Mouse (Mus musculus): ENCODE measurements around the gene Zmiz1. TPM values are rescaled to one million over a fixed set of nuclear protein-coding genes. Genes with fewer than 3 reads are reported as not detected.
A peak's percentile ranks its signal among the peaks of the same experiment; 100 is the strongest.

The Zmiz1 gene
- polyA plus RNA-seq, 1 experiment from 2014 or later = 91.0 TPM

DNA sequence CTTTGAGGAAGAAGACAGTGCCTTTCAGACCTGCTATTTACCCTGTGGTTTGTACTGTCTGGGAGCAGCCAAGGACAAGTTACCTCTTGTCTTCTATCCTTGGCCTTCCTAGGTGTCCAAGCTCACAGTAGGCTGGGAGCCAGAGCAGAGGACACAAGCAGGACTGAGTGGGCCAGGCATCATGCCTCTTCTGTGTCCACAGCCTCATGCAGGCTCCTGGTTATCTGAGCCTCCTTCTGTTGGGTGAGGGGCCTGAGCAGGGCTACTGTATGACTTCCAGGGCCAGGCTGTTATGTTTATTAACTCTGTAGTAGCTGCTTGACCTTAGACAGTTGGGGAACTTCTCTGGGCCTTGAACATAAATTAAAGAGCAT, 75.4 kb downstream of the Zmiz1 start:
- H3K4me3 ChIP-seq (replicated peaks; ENCODE audit: low read depth, low read length) = no peak overlapping the region
- DNase-seq (no peak), ATAC-seq (ENCODE audit: low FRiP score, low TSS enrichment) (no peak)
- H3K4me2 ChIP-seq (ENCODE audit: low read length) = no peak overlapping the region
- H3K27ac ChIP-seq (replicated peaks; ENCODE audit: low read depth, low read length) = 0 out of 2 replicates have a peak overlapping the region, but pooled peaks have one; percentile 13
- no peak overlapping the region for H3K9ac ChIP-seq (replicated peaks; ENCODE audit: low read length)
- peaks cover 35% of the 10 kb centered on the region for H3K36me3 ChIP-seq (ENCODE audit: control insufficient read depth, insufficient read depth, low read length)
- no peaks in the 10 kb centered on the region for H3K9me3 ChIP-seq (ENCODE audit: control insufficient read depth, low read length)
- H3K27me3 ChIP-seq (ENCODE audit: control insufficient read depth, insufficient read depth, low read length) = no peaks in the 10 kb centered on the region
- 0 out of 2 replicates have a peak, but pooled peaks cover 3% of the 10 kb centered on the region for H3K4me1 ChIP-seq (ENCODE audit: control insufficient read depth, insufficient read depth, low read length)

DNA sequence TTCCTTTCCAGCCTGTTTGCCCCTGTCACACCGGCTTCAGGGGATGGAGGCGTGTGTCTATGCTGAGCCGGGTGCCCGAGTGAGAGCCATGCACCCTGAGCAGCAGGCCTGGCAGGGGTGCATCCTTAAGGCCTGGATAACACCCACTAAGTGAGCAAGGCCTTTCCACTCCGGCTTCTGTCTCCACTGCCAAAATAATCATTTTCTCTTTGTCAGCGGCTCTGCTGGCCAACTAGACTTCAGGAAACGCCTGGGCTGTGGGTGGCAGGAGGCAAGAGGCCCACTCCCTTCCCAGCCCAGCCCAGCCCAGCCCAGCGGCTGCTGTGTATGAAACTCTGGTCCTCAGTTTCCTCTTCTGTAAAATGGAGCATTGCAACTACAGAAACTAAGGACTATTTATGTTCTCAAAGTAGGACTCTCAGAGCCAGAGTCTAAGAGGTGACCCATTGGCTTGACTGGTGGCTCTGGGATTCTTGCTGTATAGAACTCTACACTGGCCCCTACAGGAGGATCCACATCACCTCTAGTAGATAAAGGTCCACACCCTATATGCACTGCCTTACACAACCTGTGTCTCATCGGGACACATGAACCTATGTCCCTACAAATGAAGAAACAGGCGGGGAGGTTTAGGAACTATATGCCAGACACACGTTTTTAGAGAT, 76.1 kb downstream of the Zmiz1 start:
- ATAC-seq (ENCODE audit: low FRiP score, low TSS enrichment) (no peak), DNase-seq (no peak)
- H3K9ac ChIP-seq (replicated peaks; ENCODE audit: low read length) = no peak overlapping the region
- H3K9me3 ChIP-seq (ENCODE audit: control insufficient read depth, low read length) = no peaks in the 10 kb centered on the region
- WGBS = 89% methylated on average over 11 of the region's 11 CpGs
- peaks cover 41% of the 10 kb centered on the region for H3K36me3 ChIP-seq (ENCODE audit: control insufficient read depth, insufficient read depth, low read length)
- H3K27ac ChIP-seq (replicated peaks; ENCODE audit: low read depth, low read length) = no peak overlapping the region
- no peaks in the 10 kb centered on the region for H3K27me3 ChIP-seq (ENCODE audit: control insufficient read depth, insufficient read depth, low read length)
- H3K4me2 ChIP-seq (ENCODE audit: low read length) = no peak overlapping the region
- no peak overlapping the region for H3K4me3 ChIP-seq (replicated peaks; ENCODE audit: low read depth, low read length)
- H3K4me1 ChIP-seq (ENCODE audit: control insufficient read depth, insufficient read depth, low read length) = peaks cover 6% of the 10 kb centered on the region; the same call in 1 of the 2 replicates

DNA sequence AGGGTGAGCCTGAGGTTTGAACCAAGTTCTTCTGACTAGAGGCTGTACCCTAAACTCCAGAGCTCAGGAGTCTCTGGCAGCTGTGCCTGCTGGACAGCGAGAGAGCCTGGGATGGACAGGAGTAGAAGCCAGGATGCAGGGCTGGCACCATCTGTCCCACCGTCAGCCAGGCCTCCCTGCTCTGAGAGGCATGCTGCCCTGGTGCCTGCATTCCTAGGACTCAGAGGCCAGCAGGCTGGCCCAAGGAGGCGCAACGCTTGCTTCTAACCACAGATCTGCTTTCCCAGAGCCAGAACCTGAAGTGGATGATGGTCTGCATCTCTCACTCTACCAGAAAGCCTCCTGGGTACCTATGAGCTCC, 76.6 kb downstream of the Zmiz1 start:
- DNase-seq (no peak), ATAC-seq (ENCODE audit: low FRiP score, low TSS enrichment) (no peak)
- no peaks in the 10 kb centered on the region for H3K27me3 ChIP-seq (ENCODE audit: control insufficient read depth, insufficient read depth, low read length)
- 78% methylated on average over 4 of the region's 4 CpGs for WGBS
- no peak overlapping the region for H3K9ac ChIP-seq (replicated peaks; ENCODE audit: low read length)
- H3K27ac ChIP-seq (replicated peaks; ENCODE audit: low read depth, low read length) = peak overlapping the region; percentile 41; the same call in 1 of the 2 replicates
- no peaks in the 10 kb centered on the region for H3K9me3 ChIP-seq (ENCODE audit: control insufficient read depth, low read length)
- peaks cover 5% of the 10 kb centered on the region; the same call in 1 of the 2 replicates for H3K4me1 ChIP-seq (ENCODE audit: control insufficient read depth, insufficient read depth, low read length)
- H3K36me3 ChIP-seq (ENCODE audit: control insufficient read depth, insufficient read depth, low read length) = peaks cover 44% of the 10 kb centered on the region
- no peak overlapping the region for H3K4me3 ChIP-seq (replicated peaks; ENCODE audit: low read depth, low read length)
- no peak overlapping the region for H3K4me2 ChIP-seq (ENCODE audit: low read length)

DNA sequence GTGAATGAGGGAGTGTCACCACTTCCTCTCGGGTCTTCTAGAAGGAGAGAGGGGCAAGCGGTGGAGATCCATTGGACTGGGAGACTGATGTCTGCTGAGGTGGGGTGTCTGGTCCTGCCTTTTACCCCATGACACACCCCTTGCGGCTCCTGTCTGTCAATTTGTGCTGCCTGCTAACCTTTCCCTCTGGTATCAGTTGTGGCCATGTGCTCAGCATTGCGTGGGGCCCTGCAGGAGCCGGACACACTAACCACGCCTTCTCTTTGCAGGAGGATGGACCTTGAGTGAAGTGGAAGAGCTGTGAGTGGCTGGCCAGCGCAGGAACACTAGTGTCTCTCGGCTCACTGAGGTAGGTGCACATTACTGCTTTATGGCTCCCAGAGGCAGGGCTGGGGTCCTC, 77.5 kb downstream of the Zmiz1 start:
- H3K36me3 ChIP-seq (ENCODE audit: control insufficient read depth, insufficient read depth, low read length) = peaks cover 52% of the 10 kb centered on the region
- H3K27me3 ChIP-seq (ENCODE audit: control insufficient read depth, insufficient read depth, low read length) = no peaks in the 10 kb centered on the region
- 94% methylated on average over 8 of the region's 8 CpGs for WGBS
- ATAC-seq (ENCODE audit: low FRiP score, low TSS enrichment) = no peak
- no peaks in the 10 kb centered on the region for H3K9me3 ChIP-seq (ENCODE audit: control insufficient read depth, low read length)
- H3K4me1 ChIP-seq (ENCODE audit: control insufficient read depth, insufficient read depth, low read length) = peaks cover 3% of the 10 kb centered on the region; the same call in 1 of the 2 replicates
- no peak overlapping the region for H3K27ac ChIP-seq (replicated peaks; ENCODE audit: low read depth, low read length)
- DNase-seq = no peak
- no peak overlapping the region for H3K4me2 ChIP-seq (ENCODE audit: low read length)
- no peak overlapping the region for H3K4me3 ChIP-seq (replicated peaks; ENCODE audit: low read depth, low read length)
- H3K9ac ChIP-seq (replicated peaks; ENCODE audit: low read length) = no peak overlapping the region

DNA sequence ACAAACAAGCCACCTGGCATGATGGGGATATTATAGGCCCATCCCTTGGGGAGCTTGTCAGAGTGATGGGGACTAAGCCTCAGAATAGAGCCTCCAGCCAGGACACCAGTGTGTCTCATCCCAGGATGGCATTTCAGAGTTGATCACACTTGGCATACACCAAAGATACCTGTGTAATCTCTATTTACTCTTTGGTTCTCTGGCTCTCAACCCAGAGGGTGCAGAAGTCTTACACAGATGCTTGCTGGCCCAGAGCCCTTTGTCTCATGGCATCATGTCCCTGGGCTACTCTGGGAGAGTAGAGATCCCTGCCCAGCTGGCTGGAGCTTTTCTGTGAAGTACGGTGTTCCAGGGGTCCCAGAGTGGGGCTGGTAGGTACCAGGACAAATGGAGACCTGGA, 78.4 kb downstream of the Zmiz1 start:
- 89% methylated on average over 1 of the region's 1 CpGs for WGBS
- DNase-seq (no peak), ATAC-seq (ENCODE audit: low FRiP score, low TSS enrichment) (no peak)
- Histone ChIP-seq H3K4me2 (ENCODE audit: low read length) (no peak overlapping the region), H3K4me3 (replicated peaks; ENCODE audit: low read depth, low read length) (no peak overlapping the region), H3K36me3 (ENCODE audit: control insufficient read depth, insufficient read depth, low read length) (peaks cover 52% of the 10 kb centered on the region), H3K4me1 (ENCODE audit: control insufficient read depth, insufficient read depth, low read length) (peaks cover 3% of the 10 kb centered on the region; the same call in 1 of the 2 replicates), H3K9me3 (ENCODE audit: control insufficient read depth, low read length) (no peaks in the 10 kb centered on the region), H3K27me3 (ENCODE audit: control insufficient read depth, insufficient read depth, low read length) (no peaks in the 10 kb centered on the region), H3K9ac (replicated peaks; ENCODE audit: low read length) (no peak overlapping the region), H3K27ac (replicated peaks; ENCODE audit: low read depth, low read length) (no peak overlapping the region)

DNA sequence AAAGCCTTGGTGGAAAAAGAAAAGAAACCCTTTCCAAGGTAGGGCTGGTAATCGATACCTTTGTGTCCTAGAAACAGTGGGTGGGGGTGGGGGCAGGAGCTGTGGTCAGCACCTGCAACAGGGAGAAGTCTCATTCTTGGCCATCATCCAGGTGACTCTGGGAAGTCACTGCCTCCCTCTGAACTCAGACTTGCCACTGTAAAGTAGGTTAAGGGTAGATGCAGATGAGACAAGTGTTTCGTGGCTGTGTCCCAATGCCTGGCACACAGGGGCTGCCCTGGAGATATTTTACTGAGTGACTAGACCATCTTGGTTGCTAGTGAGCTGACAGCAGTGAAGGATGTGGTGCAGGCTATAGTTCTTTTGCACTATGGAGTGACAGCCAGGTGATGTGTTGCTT, 79.5 kb downstream of the Zmiz1 start:
- DNase-seq (no peak), ATAC-seq (ENCODE audit: low FRiP score, low TSS enrichment) (no peak)
- no peak overlapping the region for H3K4me2 ChIP-seq (ENCODE audit: low read length)
- no peaks in the 10 kb centered on the region for H3K27me3 ChIP-seq (ENCODE audit: control insufficient read depth, insufficient read depth, low read length)
- H3K9ac ChIP-seq (replicated peaks; ENCODE audit: low read length) = no peak overlapping the region
- H3K36me3 ChIP-seq (ENCODE audit: control insufficient read depth, insufficient read depth, low read length) = peaks cover 52% of the 10 kb centered on the region
- no peak overlapping the region for H3K27ac ChIP-seq (replicated peaks; ENCODE audit: low read depth, low read length)
- H3K4me1 ChIP-seq (ENCODE audit: control insufficient read depth, insufficient read depth, low read length) = peaks cover 3% of the 10 kb centered on the region; the same call in 1 of the 2 replicates
- no peaks in the 10 kb centered on the region for H3K9me3 ChIP-seq (ENCODE audit: control insufficient read depth, low read length)
- WGBS = 94% methylated on average over 2 of the region's 2 CpGs
- H3K4me3 ChIP-seq (replicated peaks; ENCODE audit: low read depth, low read length) = no peak overlapping the region

DNA sequence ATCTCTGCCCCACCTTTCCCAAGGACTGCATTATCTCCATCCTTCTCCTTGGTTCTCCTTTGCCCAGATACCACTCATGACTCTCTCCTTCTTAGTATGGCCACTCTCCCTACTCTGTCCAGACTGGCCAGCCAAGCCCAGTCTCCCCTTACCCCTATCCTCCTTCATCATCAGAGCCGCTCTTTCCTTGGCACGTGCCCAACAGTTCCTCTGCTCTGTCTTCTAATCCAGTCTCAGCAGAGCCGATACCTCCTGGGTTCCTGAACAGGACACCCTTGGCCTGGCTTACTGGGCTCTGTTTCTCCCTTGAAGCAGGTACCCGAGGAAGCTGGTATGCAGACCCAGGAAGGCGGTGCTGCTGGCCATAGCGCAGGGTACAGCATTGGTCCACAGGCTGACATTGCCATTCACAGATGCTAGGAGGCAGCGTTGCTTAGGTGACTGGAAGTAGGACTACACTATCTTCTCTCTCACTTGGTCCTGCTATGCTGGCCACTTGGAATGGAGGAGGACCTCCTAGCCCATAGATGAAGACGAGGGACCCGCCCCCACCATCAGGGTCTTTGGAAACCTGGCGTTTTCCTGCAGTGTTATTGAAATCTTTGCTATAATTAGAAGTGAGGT, 80.6 kb downstream of the Zmiz1 start:
- Histone ChIP-seq H3K4me1 (ENCODE audit: control insufficient read depth, insufficient read depth, low read length) (peaks cover 3% of the 10 kb centered on the region; the same call in 1 of the 2 replicates), H3K4me3 (replicated peaks; ENCODE audit: low read depth, low read length) (no peak overlapping the region), H3K27me3 (ENCODE audit: control insufficient read depth, insufficient read depth, low read length) (no peaks in the 10 kb centered on the region), H3K36me3 (ENCODE audit: control insufficient read depth, insufficient read depth, low read length) (peaks cover 53% of the 10 kb centered on the region), H3K4me2 (ENCODE audit: low read length) (no peak overlapping the region), H3K9me3 (ENCODE audit: control insufficient read depth, low read length) (no peaks in the 10 kb centered on the region), H3K9ac (replicated peaks; ENCODE audit: low read length) (no peak overlapping the region), H3K27ac (replicated peaks; ENCODE audit: low read depth, low read length) (0 out of 2 replicates have a peak overlapping the region, but pooled peaks have one; percentile 6)
- DNase-seq (no peak), ATAC-seq (ENCODE audit: low FRiP score, low TSS enrichment) (no peak)
- WGBS = 81% methylated on average over 10 of the region's 10 CpGs

DNA sequence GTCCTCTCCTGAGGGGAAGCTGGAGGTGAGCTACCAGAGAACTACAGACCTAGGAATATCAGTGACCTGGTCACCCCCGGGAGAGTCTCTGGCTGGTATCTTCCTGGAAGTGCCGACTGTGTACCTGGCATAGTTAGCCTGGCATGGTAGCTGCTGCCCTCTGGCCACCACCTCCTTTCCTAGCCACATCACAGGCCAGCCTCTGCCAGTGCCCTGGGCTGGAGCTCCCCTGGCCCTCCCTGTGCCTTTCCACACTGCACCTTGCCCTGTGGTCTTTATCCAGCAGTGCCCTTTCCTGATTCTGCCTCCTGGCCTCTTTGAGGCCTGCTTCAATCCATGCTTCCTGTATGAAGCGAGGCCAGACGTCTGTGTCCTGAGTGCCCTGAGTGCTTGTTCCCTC, 81.2 kb downstream of the Zmiz1 start:
- Histone ChIP-seq H3K4me3 (replicated peaks; ENCODE audit: low read depth, low read length) (no peak overlapping the region), H3K27me3 (ENCODE audit: control insufficient read depth, insufficient read depth, low read length) (no peaks in the 10 kb centered on the region), H3K36me3 (ENCODE audit: control insufficient read depth, insufficient read depth, low read length) (peaks cover 55% of the 10 kb centered on the region), H3K9me3 (ENCODE audit: control insufficient read depth, low read length) (no peaks in the 10 kb centered on the region), H3K27ac (replicated peaks; ENCODE audit: low read depth, low read length) (peak overlapping the region; percentile 60), H3K9ac (replicated peaks; ENCODE audit: low read length) (no peak overlapping the region), H3K4me1 (ENCODE audit: control insufficient read depth, insufficient read depth, low read length) (peaks cover 3% of the 10 kb centered on the region; the same call in 1 of the 2 replicates), H3K4me2 (ENCODE audit: low read length) (no peak overlapping the region)
- DNase-seq = no peak
- 85% methylated on average over 4 of the region's 4 CpGs for WGBS
- no peak for ATAC-seq (ENCODE audit: low FRiP score, low TSS enrichment)

DNA sequence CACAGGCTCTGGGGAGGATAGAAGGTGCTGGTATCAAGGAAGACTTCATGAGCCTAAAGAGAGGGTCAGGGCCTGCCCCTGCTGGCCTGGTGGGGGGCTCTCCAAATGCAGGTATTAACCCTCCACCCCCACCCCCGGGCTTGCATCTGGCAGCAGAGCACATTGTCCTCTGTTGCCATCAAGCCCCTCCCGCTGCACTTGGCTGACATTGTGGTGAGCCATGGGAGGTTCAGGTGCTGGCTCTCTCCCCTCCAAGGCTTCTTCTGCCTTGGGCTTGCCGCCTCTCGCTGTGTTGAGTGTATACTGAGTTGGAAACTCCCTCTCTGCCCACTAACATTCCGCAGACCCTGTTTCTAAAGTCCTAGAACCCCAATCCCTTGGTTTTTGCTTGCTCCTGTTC, 82.2 kb downstream of the Zmiz1 start:
- DNase-seq = no peak
- Histone ChIP-seq H3K27me3 (ENCODE audit: control insufficient read depth, insufficient read depth, low read length) (no peaks in the 10 kb centered on the region), H3K4me2 (ENCODE audit: low read length) (no peak overlapping the region), H3K4me3 (replicated peaks; ENCODE audit: low read depth, low read length) (no peak overlapping the region), H3K4me1 (ENCODE audit: control insufficient read depth, insufficient read depth, low read length) (peaks cover 3% of the 10 kb centered on the region; the same call in 1 of the 2 replicates), H3K9ac (replicated peaks; ENCODE audit: low read length) (no peak overlapping the region), H3K9me3 (ENCODE audit: control insufficient read depth, low read length) (no peaks in the 10 kb centered on the region), H3K27ac (replicated peaks; ENCODE audit: low read depth, low read length) (no peak overlapping the region), H3K36me3 (ENCODE audit: control insufficient read depth, insufficient read depth, low read length) (peaks cover 58% of the 10 kb centered on the region)
- 86% methylated on average over 5 of the region's 5 CpGs for WGBS
- no peak for ATAC-seq (ENCODE audit: low FRiP score, low TSS enrichment)

All from midbrain, embryonic 14.5 days (tissue).